Mouse (Mus musculus) right cerebral cortex, postnatal 14 days (tissue): ENCODE measurements around the gene Gnaz.
A peak's percentile ranks its signal among the peaks of the same experiment; 100 is the strongest.
"Not testable (repeated sequence)": the region's sequence is repeated elsewhere in the genome, so short reads cannot be mapped to it uniquely, and the experiment has no call there.

Experiments
- DNase-seq: peaks from one replicate; pipeline ENCODE4 v3.0.0; 2022

The Gnaz gene

GRCm38 (mm10) chr10:75031345-75032114, 64.6 kb downstream of the Gnaz start:
- no peak for DNase-seq

- peak; percentile 87 for DNase-seq
These were observed 65.4 kb downstream of the Gnaz start, which contains the start of gene Rsph14 for GRCm38 (mm10) chr10:75032395-75032794. Gene Rsph14 (minus strand): TSS chr10:75032586.

- DNase-seq, result peak; percentile 96
These were observed 70.0 kb downstream of the Gnaz start, which contains the start of gene Rab36 for GRCm38 (mm10) chr10:75036883-75037379. Gene Rab36 (plus strand): TSS chr10:75037058.

- DNase-seq, result not testable (repeated sequence)
These were observed 75.1 kb downstream of the Gnaz start for GRCm38 (mm10) chr10:75042060-75042459.

- DNase-seq, result no peak
These were observed 77.5 kb downstream of the Gnaz start for GRCm38 (mm10) chr10:75044459-75044858.

- no peak for DNase-seq
These were observed 78.9 kb downstream of the Gnaz start for GRCm38 (mm10) chr10:75045831-75046230.

GRCm38 (mm10) chr10:75048711-75049110, 81.7 kb downstream of the Gnaz start:
- no peak for DNase-seq

- DNase-seq, result no peak
These were observed 84.5 kb downstream of the Gnaz start for GRCm38 (mm10) chr10:75051364-75052074.

GRCm38 (mm10) chr10:75052902-75053301, 85.9 kb downstream of the Gnaz start:
- DNase-seq, result no peak

GRCm38 (mm10) chr10:75053655-75054054, 86.7 kb downstream of the Gnaz start:
- DNase-seq, result no peak

GRCm38 (mm10) chr10:75054125-75054524, 87.1 kb downstream of the Gnaz start:
- DNase-seq, result no peak

- DNase-seq, result no peak
These were observed 88.7 kb downstream of the Gnaz start for GRCm38 (mm10) chr10:75055672-75056071.

- DNase-seq, result no peak
These were observed 89.3 kb downstream of the Gnaz start for GRCm38 (mm10) chr10:75056255-75056654.

- DNase-seq, result no peak
These were observed 91.4 kb downstream of the Gnaz start for GRCm38 (mm10) chr10:75058336-75058735.

GRCm38 (mm10) chr10:75058761-75059395, 91.9 kb downstream of the Gnaz start:
- no peak for DNase-seq

GRCm38 (mm10) chr10:75059396-75059795, 92.4 kb downstream of the Gnaz start:
- peak; percentile 68 for DNase-seq

- DNase-seq, result peak; percentile 82
These were observed 93.4 kb downstream of the Gnaz start, which contains the start of gene Bcr for GRCm38 (mm10) chr10:75060217-75060842. Gene Bcr (plus strand): TSS chr10:75060592.

- DNase-seq, result peak; percentile 49
These were observed 93.9 kb downstream of the Gnaz start for GRCm38 (mm10) chr10:75060843-75061235.

- DNase-seq, result peak; percentile 33
These were observed 94.6 kb downstream of the Gnaz start for GRCm38 (mm10) chr10:75061341-75062188.

GRCm38 (mm10) chr10:75062189-75062561, 95.2 kb downstream of the Gnaz start:
- DNase-seq, result no peak

GRCm38 (mm10) chr10:75062621-75063020, 95.6 kb downstream of the Gnaz start:
- DNase-seq, result no peak
